Mouse (Mus musculus): ENCODE results near the gene Lman2l. TPM values are rescaled to one million over a fixed set of nuclear protein-coding genes. Genes with fewer than 3 reads are reported as not detected.

Lman2l gene
- total RNA-seq, 2 experiments from 2014 or later, result 37.4 to 41.7 TPM

GRCm38 (mm10) chr1:36467446-36467845 lies 22.4 kb upstream of the Lman2l start:
- intact Hi-C loops (cut with DNase I), result no loop called here
- DNase-seq (ENCODE audit: low spot score in 2 of 2), result no peak

GRCm38 (mm10) chr1:36465641-36466160 lies 20.6 kb upstream of the Lman2l start:
- intact Hi-C loops (cut with DNase I), result no loop called here
- DNase-seq (ENCODE audit: low spot score in 2 of 2), result no peak

- intact Hi-C loops (cut with DNase I), result no loop called here
- no peak for DNase-seq (ENCODE audit: low spot score in 2 of 2)
Observed at GRCm38 (mm10) chr1:36461829-36462228, 16.8 kb upstream of the Lman2l start.

GRCm38 (mm10) chr1:36458169-36458568 lies 13.1 kb upstream of the Lman2l start:
- intact Hi-C loops (cut with DNase I), result no loop called here
- DNase-seq (ENCODE audit: low spot score in 2 of 2), result no peak

- DNase-seq (ENCODE audit: low spot score in 2 of 2), result no peak
- intact Hi-C loops (cut with DNase I), result no loop called here
Observed at GRCm38 (mm10) chr1:36457388-36458014, 12.4 kb upstream of the Lman2l start.

GRCm38 (mm10) chr1:36454055-36454815 lies 9.2 kb upstream of the Lman2l start:
- intact Hi-C loops (cut with DNase I), result no loop called here

GRCm38 (mm10) chr1:36446841-36447240 lies 1.8 kb upstream of the Lman2l start:
- intact Hi-C loops (cut with DNase I), result no loop called here
- DNase-seq (ENCODE audit: low spot score in 2 of 2), result no peak

More at GRCm38 (mm10) chr1:36454055-36454815, 9.2 kb upstream of the Lman2l start:
- no peak for DNase-seq (ENCODE audit: low spot score in 2 of 2)

- DNase-seq (ENCODE audit: low spot score in 2 of 2), result no peak
- intact Hi-C loops (cut with DNase I), result no loop called here
Observed at GRCm38 (mm10) chr1:36446106-36446824, 1.2 kb upstream of the Lman2l start.

- no peak for DNase-seq (ENCODE audit: low spot score in 2 of 2)
- intact Hi-C loops (cut with DNase I), result loop anchor here (2.0 kb wide), 1 partner anchor 25 kb away; the partner anchor contains the start of gene Cnnm4
Observed at GRCm38 (mm10) chr1:36445508-36445907, 437 bp upstream of the Lman2l start.

- peak; percentile 54 to 88 for DNase-seq (ENCODE audit: low spot score in 2 of 2)
Observed at GRCm38 (mm10) chr1:36441101-36441500, 4.0 kb downstream of the Lman2l start.

GRCm38 (mm10) chr1:36437223-36437622 lies 7.8 kb downstream of the Lman2l start:
- no peak for DNase-seq (ENCODE audit: low spot score in 2 of 2)

More at GRCm38 (mm10) chr1:36441101-36441500, 4.0 kb downstream of the Lman2l start:
- intact Hi-C loops (cut with DNase I), result no loop called here

GRCm38 (mm10) chr1:36436515-36436914 lies 8.6 kb downstream of the Lman2l start:
- no peak for DNase-seq (ENCODE audit: low spot score in 2 of 2)
- intact Hi-C loops (cut with DNase I), result no loop called here

More at GRCm38 (mm10) chr1:36437223-36437622, 7.8 kb downstream of the Lman2l start:
- intact Hi-C loops (cut with DNase I), result no loop called here

- no peak for DNase-seq (ENCODE audit: low spot score in 2 of 2)
- intact Hi-C loops (cut with DNase I), result no loop called here
Observed at GRCm38 (mm10) chr1:36435071-36435470, 10.0 kb downstream of the Lman2l start.

GRCm38 (mm10) chr1:36433616-36434015 lies 11.5 kb downstream of the Lman2l start:
- DNase-seq (ENCODE audit: low spot score in 2 of 2), result no peak
- intact Hi-C loops (cut with DNase I), result no loop called here

GRCm38 (mm10) chr1:36432999-36433398 lies 12.1 kb downstream of the Lman2l start:
- no peak for DNase-seq (ENCODE audit: low spot score in 2 of 2)
- intact Hi-C loops (cut with DNase I), result no loop called here

GRCm38 (mm10) chr1:36429511-36429910 lies 15.6 kb downstream of the Lman2l start:
- DNase-seq (ENCODE audit: low spot score in 2 of 2), result no peak
- intact Hi-C loops (cut with DNase I), result no loop called here

GRCm38 (mm10) chr1:36404531-36404930 lies 40.5 kb downstream of the Lman2l start:
- no peak for DNase-seq (ENCODE audit: low spot score in 2 of 2)
- intact Hi-C loops (cut with DNase I), result no loop called here

- peak; percentile 22 to 77 for DNase-seq (ENCODE audit: low spot score in 2 of 2)
- intact Hi-C loops (cut with DNase I), result no loop called here
Observed at GRCm38 (mm10) chr1:36401509-36401908, 43.6 kb downstream of the Lman2l start.

GRCm38 (mm10) chr1:36397041-36397440 lies 48.0 kb downstream of the Lman2l start:
- intact Hi-C loops (cut with DNase I), result no loop called here
- DNase-seq (ENCODE audit: low spot score in 2 of 2), result no peak

GRCm38 (mm10) chr1:36379582-36379981 lies 65.5 kb downstream of the Lman2l start:
- intact Hi-C loops (cut with DNase I), result no loop called here
- DNase-seq (ENCODE audit: low spot score in 2 of 2), result peak in 1 of 2 experiments; percentile 17
